Mouse (Mus musculus): ENCODE measurements at regions not wholly inside any gene's neighbourhood (a gene's known extent, or its start where the extent isn't known, plus 50 kb on each side); places are given as distances from the start of the nearest gene placed in this dataset.

DNA sequence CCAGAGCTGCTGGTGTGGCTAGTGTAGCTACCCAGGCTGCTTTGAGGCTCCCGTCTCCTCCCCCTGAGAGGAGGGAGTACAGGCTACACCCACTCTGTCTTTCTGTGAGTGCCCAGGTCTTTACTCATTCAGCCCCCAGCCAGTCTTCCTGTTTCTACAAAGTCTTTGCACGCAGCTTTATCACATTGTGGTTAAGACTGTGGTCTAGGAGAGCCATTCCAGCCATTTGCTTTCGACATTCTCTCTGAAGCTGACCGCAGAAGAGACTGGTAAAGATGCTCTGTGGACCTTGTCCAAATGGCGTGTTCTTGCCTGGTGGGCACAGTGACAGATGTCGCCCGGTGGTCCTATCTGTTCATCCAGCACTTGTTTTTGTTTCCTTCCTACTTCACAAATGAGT is 62.0 kb downstream of the Tpra1 start:
- DNase-seq (ENCODE audit: low spot score), result no peak

DNA sequence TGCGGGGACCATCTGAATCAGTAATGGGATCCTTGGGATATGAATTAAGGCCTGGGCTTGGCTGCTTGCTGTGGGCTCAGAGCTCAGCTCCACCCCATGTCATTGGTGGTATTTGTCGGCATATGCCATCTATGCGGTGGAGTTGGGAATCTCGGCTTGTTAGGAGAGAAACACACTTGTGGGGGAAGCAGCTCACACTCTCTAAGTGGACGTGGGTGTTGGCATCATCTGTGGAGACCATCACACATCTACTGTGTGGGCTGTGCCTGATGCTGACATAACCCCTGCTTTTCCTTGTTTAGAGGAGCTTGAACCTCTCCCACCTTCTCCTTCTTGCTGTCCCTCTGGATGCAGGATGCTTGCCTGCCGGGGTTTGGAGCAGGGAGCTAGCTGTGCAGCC is 62.9 kb downstream of the Tpra1 start:
- no peak for DNase-seq (ENCODE audit: low spot score)

DNA sequence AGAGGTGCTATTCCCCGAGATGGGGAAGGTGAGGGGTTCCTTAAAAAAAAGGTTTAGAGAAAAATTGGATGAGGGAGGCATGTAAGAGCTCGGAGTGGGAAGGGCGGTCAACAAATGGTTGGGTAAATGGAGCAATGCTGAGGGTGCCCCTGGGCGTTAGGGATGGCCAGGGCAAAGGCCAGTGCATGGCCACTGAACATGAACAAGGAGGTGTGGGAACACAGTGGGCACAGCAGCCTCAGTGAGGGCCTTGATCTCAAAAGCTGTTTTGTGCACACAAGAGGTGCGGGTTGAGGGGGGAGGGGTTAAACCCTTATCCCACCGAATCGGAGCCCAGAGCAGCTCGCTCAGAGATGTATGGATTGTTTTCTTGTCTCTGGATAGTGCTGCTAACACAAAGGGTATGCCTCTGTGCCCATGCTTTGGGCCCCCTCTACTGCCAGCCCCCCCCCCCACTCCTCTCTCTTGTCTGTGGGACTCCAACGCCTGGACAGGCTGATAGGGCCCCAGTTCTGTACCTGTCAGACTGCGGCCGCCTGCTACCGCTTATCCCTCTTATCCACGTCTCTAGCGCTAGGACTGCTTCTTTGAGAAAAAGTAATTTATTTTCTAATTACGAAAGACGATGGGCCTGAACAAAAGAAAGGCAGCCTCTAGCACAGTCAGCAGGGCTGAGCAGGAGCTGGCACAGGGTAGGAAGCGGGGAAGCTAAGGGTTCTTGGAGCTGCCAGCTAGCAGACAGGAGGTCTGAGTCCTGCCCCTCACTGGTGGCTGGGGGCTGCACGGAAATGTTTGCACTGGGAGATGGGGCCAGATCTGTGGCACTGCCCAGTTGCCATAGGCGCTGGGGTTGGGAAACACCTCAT is 63.5 kb downstream of the Tpra1 start:
- DNase-seq (ENCODE audit: low spot score), result no peak

DNA sequence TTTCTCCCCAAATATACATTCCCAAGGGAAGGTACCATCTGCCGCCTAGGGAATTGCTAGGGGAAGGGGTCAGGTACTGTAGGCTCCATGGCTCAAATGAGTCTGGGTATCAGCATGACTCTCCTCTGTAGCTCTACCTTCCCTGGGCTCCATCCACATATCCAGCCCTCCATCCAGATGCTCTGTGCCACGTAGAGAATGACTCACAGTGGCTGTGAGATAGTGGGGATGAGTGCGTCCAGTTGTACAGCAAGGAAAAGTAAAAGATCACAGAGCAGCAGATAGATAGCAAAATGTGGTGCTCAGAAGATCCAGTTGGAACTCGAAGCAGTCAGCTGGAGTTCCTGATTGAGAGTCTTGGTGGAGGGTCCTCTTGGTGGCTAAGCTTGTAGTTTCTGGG is 64.5 kb downstream of the Tpra1 start:
- no peak for DNase-seq (ENCODE audit: low spot score)

DNA sequence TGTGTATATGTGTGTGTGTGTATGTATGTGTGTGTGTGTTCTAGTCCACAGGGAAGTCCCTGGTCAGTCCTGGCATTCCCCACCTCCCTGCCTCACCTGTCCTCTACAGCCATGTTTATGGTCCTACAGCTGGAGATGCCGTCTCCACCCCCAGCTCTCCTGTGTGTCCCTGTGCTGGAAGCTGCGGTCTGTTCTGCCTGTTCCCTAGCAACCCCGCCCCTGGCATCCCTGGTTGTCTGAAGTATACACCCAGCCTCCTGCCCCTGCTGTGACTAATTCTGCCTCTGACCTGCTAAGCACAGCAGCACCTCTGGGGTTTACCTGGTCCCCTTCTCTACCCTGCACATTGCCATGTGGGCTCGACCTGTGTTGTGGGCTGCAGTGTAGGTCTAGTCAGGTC is 66.8 kb downstream of the Tpra1 start:
- no peak for DNase-seq (ENCODE audit: low spot score)

DNA sequence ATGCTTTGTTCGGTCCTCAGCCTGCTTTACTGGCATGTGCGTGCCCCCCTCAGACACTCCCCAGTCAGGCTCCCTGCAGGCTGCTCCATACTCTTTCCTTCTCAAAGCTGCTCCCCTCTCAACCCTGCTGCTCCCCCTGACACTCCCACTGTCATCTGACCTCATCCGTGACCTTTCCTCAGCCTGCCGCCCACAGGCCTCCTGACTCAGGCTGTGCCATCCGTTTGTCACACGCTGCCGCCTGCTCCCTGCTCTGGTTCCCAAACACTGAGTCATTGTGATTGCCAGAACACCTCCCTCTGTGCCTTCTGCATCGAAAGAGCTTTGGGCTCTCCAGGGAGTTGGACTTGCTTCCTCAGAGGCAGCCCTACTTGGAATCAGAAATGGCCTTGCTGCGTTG is 69.7 kb downstream of the Tpra1 start:
- no peak for DNase-seq (ENCODE audit: low spot score)

DNA sequence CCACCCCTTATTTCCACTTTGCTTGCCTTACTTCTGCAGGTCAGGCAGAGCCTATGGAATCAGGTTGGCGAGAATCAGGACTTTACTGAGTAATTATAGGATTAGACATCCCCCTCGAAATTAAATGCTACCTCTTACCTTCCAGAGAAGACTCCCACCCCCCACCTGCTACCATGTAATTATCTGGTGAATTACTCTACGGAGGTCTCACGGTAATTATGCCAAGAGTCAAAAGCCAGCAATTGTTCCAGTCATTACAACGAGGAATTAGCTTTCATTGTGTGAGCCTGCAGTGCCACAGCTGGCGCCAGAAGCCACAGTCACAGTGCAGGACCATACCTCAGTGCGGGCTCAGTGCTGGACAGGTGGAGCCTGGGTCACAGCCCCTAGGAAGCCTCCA is 72.4 kb downstream of the Tpra1 start:
- DNase-seq (ENCODE audit: low spot score), result no peak

DNA sequence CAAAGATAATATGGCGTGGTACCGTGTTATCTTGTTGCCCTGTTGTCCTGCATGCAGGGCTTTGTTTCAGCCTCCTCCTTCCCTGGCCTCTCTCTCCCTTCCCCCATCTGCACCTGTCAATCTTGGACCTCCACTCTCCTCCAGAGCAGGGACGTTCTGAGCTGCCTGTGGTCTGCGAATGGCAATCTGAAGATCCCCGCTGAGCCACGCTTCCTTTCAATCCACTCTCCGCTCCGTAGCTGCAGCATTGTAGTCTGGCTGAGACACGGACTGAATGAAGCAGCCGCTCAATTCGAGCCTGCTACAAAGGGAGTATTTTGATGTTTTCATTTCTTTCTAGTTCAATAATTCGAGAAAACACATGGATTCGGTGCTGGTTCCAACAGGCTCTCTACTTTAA is 74.5 kb downstream of the Tpra1 start:
- no peak for DNase-seq (ENCODE audit: low spot score)

DNA sequence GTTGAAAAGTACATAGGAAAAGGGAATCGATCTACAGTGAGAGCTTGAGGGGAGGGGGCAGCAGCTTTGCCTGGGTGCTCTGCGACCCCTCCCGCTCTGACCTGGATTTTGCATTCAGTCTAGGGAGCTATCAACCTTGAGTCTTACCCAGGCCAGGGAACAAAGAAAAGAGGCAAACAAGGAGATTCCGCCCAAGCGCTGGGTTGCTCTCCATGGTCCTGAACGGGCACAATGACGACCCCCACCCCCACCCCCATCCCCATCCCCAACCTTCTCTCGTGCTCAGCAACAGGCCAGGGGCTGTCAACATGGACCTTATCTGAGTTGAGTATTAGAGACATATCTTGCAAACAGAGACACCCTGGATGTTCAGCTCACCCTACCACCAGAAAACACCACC is 74.9 kb downstream of the Tpra1 start:
- no peak for DNase-seq (ENCODE audit: low spot score)

DNA sequence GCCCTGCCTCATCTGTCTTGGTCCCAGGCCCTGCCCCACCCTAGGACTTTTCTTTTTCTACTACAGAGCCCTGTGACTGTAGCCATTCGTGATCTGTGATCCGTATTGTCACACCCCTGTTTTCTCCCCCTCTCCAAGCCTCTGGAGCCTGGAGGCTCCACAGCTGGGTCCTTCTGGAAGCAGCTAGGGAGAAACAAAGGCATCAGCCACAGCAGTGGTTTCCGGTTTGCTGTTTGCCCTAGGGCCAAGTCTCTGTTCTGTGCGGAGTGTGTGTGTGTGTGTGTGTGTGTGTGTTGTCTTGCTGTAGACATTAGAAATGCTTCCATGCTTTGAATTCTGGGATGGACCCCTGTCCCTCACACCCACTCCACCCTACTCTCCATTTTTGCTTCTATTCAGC is 76.9 kb downstream of the Tpra1 start:
- no peak for DNase-seq (ENCODE audit: low spot score)

DNA sequence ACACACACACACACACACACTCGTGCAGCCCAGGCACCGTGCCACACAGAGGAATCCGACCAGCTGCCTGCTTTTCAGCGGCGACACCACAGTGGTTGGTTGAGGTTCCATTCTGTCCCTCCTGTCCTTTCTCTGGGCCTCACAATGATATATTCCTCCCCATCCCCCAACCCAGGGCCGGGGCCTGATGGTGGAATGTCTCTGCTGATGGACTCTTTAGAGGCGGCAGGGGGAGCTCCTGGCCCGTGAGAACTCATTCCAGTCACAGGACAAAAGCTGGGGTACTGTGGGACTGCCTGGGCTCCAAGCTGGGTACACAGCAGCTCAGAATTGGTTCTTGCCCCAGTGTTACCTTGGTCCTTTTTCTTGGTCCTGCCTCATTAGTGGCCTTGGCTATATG is 78.1 kb downstream of the Tpra1 start:
- peak; percentile 42 for DNase-seq (ENCODE audit: low spot score)

DNA sequence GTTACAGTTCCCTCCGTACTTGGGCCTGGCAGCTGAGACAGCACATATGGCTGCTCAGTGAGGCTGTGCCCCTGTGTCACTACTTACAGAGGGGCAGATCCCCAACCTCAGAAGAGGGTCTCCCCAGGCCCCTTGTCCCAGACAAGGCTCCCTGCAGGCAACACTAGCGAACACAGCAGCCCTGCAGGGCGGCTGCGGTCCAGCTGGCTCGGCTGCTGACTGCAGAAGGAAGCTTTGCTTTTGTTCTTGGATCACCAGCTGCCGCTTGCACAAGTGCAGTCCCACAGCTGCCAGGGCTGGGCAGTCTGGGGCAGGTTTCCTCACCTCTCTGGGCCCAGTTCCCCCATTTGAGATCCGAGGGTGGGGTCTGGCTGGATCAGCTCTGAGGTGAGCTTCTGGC is 79.5 kb downstream of the Tpra1 start:
- DNase-seq (ENCODE audit: low spot score), result no peak

DNA sequence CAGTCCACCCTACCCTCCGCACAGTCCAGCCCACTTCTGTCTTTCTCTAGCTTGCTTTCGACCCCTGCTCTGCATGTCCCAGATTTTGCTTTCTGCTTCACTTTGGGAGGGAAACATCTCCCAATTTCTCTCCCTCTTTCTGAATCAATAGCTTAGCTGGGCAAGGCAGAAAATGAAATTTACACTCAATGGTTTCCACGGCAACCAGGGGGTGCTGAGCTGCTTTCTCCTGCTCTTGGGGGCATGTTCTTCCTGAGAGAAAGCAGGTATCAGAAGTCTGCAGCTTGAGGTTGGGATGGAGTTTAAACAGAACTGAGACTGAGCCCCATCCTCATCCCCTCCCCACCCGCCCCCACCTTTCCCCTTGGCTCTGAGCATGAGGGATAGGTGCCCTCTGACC is 82.1 kb downstream of the Tpra1 start:
- no peak for DNase-seq (ENCODE audit: low spot score)

DNA sequence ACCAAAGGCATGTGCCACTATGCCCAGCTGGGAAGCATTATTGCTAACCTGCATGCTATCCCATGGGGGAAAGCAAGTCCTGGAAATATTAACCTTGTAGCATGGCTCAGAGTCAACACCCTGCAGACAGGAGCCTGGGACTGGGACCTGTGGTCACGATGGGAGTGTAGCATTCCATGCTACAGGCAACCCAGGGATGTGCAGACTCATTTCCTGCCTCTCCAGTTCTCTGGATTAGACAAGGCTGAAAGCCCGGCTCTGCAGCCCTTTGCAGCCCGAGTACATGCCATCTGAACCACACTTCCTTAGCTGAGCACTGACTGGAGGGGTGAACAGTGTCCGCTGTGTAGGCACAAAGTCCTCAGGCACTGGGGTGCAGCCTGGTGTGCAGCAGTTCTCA is 82.8 kb downstream of the Tpra1 start:
- DNase-seq (ENCODE audit: low spot score), result no peak

DNA sequence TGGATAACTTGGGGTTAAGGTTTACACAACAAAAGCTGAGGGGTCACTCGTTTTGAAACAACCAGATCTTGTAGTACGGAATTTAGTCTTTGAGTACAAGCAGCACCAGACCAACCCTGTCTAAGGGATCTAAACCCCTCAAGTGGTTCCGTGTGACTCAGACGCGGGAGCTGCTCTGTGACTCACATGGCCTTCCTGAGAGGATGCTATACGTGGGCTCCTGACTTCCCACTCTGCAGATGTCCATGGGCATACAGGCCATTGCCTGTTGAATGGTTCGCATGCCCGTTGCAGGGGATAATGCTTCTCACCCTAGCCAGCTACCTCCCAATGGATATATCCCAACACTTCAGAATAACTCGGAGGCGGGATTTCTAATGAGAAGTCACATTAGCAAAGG is 86.5 kb downstream of the Tpra1 start:
- DNase-seq (ENCODE audit: low spot score), result no peak

DNA sequence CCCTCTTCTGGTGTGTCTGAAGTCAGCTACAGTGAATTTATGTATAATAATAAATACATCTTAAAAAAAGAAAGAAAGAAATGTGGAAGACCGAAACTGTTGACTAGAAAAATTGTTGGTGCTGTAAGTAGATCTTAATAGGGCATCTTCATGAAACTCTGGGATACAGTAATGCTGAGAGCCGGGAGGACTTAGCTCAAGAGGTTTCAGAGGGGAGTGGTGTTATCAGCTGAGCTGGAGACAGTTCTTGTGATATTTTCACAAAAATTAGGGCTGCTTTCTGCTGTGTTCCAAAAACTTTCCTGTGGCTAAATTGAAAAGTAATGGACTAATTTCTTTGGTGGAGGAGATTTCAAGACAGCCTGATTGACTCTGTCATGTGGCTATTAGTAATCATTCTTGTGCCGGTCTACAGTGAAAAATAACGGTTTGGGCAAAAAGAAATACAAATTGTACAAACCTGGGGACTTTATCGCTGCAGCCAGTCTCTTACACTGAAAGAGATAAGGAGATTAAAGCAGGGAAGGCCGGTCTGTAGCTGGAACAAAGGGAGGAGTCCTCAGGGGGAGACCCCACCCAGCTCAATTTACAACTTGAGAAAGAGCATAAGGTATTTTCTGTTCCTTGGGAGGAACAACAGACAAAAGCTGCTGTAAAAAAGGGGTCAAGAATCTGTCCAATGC is 87.7 kb downstream of the Tpra1 start:
- no peak for DNase-seq (ENCODE audit: low spot score)

DNA sequence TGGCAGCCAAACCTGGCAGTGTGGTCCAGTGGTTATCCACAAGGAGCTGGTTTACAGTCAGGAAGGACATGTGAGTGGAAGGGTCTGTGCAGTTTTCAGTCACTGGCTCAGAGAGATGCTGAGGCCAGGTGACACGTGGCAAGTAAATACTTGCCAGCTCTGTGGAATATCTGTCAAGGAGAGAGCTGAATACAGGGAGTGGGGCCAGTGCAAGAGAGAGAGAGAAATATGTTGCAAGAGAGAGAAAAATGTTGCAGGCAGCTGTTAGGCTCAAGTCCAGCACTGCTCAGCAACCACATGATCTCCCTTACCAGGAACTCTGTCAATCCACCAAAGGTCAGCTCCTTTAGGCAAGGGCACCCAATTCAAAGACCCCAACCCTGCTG is 88.2 kb downstream of the Tpra1 start:
- DNase-seq (ENCODE audit: low spot score), result no peak

DNA sequence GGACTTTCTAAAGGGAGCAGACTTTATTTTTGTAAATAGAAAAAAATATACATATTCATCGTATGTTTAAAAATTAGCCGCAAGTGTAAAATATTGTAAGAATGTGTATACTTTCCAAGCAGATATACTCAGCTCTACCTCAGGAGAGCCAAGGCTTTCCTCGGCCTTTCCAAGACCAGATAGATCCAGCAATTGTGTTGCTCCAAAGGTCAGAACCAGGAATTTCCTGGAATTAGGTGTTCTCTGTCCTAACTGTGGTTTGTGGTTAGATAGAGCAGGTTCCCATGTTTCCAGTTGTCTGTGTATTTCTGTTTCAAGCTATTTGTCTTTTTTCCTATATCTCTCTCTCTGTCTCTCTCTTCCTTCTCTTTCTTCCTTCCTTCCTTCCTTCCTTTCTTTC is 93.0 kb downstream of the Tpra1 start:
- no peak for DNase-seq (ENCODE audit: low spot score)

DNA sequence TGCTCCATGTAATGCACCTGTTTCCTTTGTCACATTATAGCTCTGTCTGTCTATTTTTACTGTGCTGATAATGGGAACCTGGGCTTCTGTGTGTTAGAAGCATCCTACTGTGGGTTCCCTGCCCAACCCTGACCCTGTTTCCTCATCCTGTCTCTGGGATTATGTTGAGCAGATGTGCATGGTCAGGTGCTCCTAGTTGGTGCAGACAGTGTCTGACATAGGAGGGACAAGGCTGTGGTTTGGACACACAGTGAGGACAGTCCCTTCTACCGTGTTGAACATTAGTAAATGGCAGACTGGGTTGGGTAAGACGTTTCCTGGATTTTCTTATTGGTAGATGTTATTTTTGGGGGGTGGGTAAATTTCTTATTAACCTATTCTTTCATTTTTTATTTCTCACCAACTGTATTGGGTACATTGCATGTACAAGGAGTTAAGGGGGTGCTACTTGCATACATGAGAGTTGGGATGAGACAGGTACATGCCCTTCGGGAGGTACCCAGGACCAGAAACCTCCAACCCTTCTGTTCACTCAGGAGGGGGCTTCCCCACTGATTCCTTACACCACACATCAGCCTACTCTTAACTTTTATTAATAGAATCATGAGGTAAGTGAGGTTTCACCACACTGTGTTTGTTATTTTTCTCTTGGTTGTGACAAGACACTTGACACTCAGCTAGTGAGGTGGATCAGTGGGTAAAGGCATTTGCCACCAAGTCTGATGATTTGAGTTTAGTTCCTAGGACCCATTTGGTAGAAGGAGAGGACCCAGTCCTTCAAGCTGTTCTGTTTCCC is 97.1 kb downstream of the Tpra1 start:
- no peak for DNase-seq (ENCODE audit: low spot score)

DNA sequence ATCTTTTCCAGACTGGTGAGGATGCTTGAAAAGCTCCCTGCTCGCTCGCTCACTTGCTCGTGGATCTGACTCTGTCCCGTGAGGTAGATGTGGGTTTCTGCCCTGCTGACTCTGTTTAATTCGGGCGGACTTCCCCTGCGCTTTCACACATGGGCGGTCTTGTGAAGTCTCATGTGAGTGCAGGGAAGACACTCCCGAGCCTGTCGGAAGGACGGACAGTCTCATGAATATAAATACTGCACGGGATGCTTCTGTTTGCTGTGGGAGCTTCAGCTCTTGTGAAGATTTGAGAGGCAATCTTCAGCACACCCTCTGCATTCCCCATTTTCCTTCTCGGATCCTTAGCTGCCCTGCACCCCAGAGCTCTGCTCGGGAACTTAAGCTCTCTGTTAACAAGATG is 98.3 kb downstream of the Tpra1 start:
- DNase-seq (ENCODE audit: low spot score), result no peak

DNA sequence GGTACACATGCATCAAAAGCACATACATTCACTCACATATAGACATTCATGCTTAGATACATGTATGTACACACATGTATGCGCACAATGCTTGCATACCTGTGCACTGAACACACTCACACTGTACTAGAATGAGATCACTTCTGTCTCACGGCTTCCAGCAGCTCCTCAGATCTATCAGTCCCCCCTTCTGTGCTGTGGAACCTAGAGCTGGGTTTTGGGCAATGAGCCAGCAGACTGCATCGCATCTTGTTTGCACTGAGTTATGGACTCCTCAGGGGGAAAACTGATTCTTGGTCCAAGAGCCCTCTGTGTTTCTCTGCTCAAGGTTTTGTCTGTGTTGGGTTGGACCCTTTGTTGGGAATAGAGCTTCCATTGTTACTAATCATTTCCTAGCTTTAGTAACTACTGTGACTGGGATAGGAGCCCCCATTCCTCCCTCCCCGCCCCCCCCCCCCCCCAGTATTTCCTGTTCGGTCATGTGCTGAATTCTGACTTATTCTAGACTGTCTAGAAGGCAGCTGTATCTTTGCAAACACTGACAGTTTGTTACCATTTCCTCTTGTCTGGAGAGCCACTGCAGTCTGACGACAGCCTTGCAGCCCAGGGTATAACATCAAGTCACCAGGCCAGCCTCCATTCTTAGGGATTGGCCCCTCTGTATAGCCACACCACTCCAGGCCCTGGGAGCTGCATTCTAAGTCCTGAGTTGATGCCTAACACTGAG is 101.3 kb downstream of the Tpra1 start:
- DNase-seq (ENCODE audit: low spot score), result no peak

DNA sequence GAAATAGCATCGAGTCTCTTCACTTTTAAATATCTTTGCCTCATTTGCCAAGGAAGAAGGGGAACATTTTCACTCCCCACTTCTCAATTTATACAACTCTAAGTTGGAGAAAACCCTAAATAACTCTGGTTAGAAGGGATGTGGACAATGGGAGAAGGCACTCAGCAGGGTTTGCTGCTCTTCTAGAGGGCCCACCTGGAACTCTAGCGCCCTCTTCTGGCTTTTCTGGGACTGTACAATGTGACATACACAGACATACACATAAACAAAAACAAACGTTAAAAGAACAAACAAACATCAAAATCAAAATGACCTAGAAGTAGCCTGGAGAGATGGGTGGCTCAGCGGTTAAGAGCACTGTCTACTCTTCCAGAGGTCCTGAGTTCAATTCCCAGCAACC is 103.0 kb downstream of the Tpra1 start:
- DNase-seq (ENCODE audit: low spot score), result no peak

Data from ovary, postnatal 36 days (tissue).